Mouse (Mus musculus) megakaryocyte, embryonic 14.5 days (primary cell): ENCODE measurements around the gene D130040H23Rik. TPM values are rescaled to one million over a fixed set of nuclear protein-coding genes. Genes with fewer than 3 reads are reported as not detected.
"Not testable (repeated sequence)": the region's sequence is repeated elsewhere in the genome, so short reads cannot be mapped to it uniquely, and the experiment has no call there.

ENCODE experiments used
- H3K27me3 ChIP-seq: replicated peaks from 2 replicates; pipeline ENCODE3; 2012; ENCODE audit warnings: inconsistent platforms
- H3K36me3 ChIP-seq: replicated peaks from 2 replicates; pipeline ENCODE3; 2012; ENCODE audit warnings: low read length, inconsistent platforms, mixed read lengths
- H3K4me1 ChIP-seq: 2 replicates; pipeline ENCODE4 v1.6.1; 2012; ENCODE audit warnings: inconsistent platforms
- H3K4me3 ChIP-seq: replicated peaks from 2 replicates; pipeline ENCODE3; 2012; ENCODE audit warnings: moderate library complexity, mild to moderate bottlenecking, inconsistent platforms
- H3K9me3 ChIP-seq: 2 replicates; pipeline ENCODE4 v1.6.1; 2012; ENCODE audit warnings: inconsistent platforms
- FLI1 ChIP-seq: IDR thresholded peaks from 2 replicates; pipeline ENCODE4 v1.6.1; 2012; ENCODE audit warnings: low read length, inconsistent platforms, mixed read lengths
- GATA1 ChIP-seq: IDR thresholded peaks from 3 replicates; pipeline ENCODE4 v1.6.1; 2012; ENCODE audit warnings: mixed read lengths, low read length, inconsistent platforms, borderline replicate concordance
- polyA plus RNA-seq: library from polyadenylated mRNA; stranded (reverse); fragments of >175 nt; gene quantifications from 2 replicates; pipeline ENCODE4 v1.2.3, GENCODE M21; 2012; ENCODE audit warnings: low replicate concordance; ENCODE audit not compliant: insufficient read depth

D130040H23Rik gene
- polyA plus RNA-seq: not detected in 2 replicates

DNA sequence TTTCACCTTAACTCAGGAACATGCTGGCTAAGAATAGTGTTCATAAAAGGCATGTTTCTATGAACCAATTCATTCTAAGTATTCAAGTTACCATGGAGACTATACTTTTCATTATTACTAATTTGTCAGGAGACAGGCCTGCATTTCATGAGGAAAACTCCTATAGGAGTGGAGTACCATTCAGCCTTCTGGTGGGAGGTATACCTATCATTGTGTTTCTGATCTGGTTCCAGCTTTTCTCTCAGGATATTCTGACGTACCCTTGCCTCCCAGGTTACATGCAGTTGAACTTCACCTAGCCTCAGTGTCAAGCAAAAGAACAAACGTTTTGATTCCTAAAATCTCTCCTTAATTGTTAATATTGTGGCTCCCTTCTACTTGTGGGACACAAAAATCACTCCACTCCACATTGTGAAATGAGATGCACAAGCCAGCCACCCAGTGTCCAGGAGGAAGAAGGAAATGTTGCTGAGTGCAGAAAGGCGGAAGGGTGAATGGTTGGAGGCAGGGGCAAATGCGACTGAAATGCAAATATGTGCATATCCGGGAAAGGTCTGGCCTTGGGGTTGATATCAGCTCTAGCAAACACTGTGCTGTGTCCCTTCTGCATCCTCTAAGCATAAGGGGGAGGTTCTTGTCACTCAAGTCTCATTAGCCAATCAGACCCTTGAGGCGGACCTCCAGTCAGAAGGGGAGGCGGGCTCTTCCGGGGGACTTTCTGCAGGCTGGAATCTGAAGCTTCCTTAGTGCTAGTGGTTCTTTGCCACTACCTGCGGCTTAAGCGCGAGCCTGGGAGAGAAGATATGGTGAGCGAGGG is at the start of gene D130040H23Rik:
D130040H23Rik (plus strand) TSS at position 695 of the 817 bp plus-strand sequence.
- H3K4me3 ChIP-seq: peak within 1 kb of the TSS; percentile 91

DNA sequence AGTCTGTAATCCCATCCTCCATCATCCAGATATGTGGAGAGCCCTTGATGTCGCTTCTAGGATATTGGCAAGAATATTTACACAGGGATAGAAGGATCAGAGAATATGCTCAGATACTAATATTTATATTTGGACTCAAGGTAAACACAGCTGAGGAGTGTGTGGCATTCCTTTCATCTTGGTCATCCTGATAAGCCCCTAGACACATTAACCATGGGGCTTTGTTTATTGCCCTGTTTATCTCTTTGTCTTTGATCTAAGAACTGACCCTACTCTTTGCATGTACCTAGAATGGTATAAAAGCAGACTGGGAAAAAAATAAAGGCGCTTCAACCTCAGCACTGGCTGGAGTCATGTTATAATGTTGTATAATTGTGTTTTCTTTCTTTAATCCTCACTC is 28.3 kb upstream of the D130040H23Rik start:
- TF ChIP-seq GATA1 (no peak), FLI1 (no peak)
- H3K9me3 ChIP-seq: peaks cover 4% of the 10 kb centered on the region; the same call in 1 of the 2 replicates
- H3K4me3 ChIP-seq: no peak overlapping the region
- H3K36me3 ChIP-seq: no peaks in the 10 kb centered on the region
- no peaks in the 10 kb centered on the region for H3K27me3 ChIP-seq
- H3K4me1 ChIP-seq: no peaks in the 10 kb centered on the region

More for the DNA sequence above, at the start of gene D130040H23Rik:
- Histone ChIP-seq H3K4me1 (peaks cover 18% of the 10 kb centered on the region), H3K27me3 (no peaks in the 10 kb centered on the region), H3K9me3 (no peaks in the 10 kb centered on the region), H3K36me3 (no peaks in the 10 kb centered on the region)
- TF ChIP-seq GATA1: no peak
- TF ChIP-seq FLI1: no peak

DNA sequence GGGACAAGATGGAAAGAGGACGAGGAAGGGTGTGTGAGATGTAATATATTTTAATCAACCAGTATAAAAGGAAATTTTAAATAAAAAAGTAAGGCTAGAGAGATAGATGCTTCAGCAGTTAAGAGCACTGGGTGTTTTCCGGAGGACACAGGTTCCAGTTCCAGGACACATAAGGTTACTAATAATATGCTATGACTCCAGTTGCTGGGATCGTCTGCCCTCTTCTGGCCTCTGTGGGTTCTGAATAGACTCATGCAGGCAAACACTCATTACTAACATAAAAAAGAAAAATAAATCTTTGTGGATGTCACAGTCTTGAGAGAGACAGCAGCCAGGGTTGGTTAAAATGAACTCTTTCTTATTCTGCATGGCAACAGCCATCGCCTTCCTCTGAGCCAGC is 2.4 kb upstream of the D130040H23Rik start:
- Histone ChIP-seq H3K36me3 (no peaks in the 10 kb centered on the region), H3K4me1 (peaks cover 18% of the 10 kb centered on the region), H3K4me3 (no peak overlapping the region), H3K9me3 (no peaks in the 10 kb centered on the region), H3K27me3 (no peaks in the 10 kb centered on the region)
- TF ChIP-seq GATA1 (no peak), FLI1 (no peak)

DNA sequence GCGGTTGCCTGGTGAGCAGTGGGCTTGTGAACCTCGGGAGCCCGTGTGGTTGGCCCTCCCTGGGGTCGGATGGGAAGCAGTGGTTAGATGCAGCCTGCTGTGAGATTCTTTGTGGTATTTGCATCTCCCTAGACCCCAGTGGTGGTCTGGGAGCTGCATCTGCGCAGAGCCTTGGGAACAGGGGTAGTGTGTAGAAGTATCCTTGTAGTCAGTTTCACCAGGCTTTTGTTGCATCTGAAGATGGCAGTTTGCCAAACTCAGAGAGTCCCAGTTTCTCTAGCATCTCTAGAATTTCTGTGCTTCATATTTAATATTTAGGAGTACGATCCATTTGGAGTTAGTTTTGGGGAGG is 299 bp downstream of the D130040H23Rik start:
- Histone ChIP-seq H3K27me3 (no peaks in the 10 kb centered on the region), H3K36me3 (no peaks in the 10 kb centered on the region), H3K9me3 (no peaks in the 10 kb centered on the region), H3K4me1 (peaks cover 18% of the 10 kb centered on the region), H3K4me3 (peak overlapping the region; percentile 91)
- TF ChIP-seq FLI1: no peak
- no peak for TF ChIP-seq GATA1

DNA sequence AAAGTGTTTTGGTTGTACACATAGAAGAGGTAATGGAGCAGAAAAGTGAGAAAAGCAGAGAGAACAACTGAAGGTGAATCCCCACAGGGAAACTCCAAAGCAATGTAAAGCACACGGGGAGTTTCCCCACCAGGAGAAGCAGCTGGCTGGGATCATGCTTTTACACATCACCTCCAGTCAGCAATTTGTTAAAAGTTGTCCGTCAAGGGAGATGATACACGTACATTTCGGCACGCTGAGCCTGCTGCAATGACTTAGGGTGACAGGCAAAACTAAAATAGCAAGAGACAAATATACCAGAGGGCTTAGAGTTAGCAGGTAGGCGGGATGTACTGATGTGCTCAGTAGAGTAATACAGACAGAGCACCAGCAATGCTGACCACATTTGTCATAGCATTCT is 1.6 kb downstream of the D130040H23Rik start:
- no peaks in the 10 kb centered on the region for H3K36me3 ChIP-seq
- peak overlapping the region; percentile 43 for H3K4me3 ChIP-seq
- H3K4me1 ChIP-seq: peaks cover 18% of the 10 kb centered on the region
- no peaks in the 10 kb centered on the region for H3K9me3 ChIP-seq
- no peaks in the 10 kb centered on the region for H3K27me3 ChIP-seq
- TF ChIP-seq GATA1 (no peak), FLI1 (no peak)

DNA sequence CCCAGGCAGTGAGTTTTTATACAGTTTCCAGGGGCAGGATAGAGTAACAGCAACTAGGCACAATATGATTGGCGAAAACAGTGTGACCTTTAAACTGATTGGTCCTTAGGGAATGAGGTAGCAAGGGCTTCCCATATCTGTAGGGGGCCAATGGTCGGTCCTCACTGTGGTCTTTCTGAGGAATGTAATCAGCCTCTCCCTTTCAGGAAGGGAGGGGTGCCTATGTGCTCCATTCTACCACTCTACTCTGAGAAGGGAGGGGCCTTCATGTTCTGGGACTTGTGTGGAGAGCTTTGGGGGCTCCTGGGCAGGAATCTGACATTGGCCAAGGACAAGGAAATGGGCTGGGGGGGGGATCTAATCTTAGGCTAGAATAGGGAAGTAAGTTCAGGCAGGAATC is 53.9 kb downstream of the D130040H23Rik start:
- H3K36me3 ChIP-seq: no peaks in the 10 kb centered on the region
- H3K4me1 ChIP-seq: peaks cover 6% of the 10 kb centered on the region; the same call in 1 of the 2 replicates
- no peak overlapping the region for H3K4me3 ChIP-seq
- H3K27me3 ChIP-seq: peaks cover 2% of the 10 kb centered on the region
- TF ChIP-seq FLI1: no peak
- peaks cover 8% of the 10 kb centered on the region; the same call in 1 of the 2 replicates for H3K9me3 ChIP-seq

DNA sequence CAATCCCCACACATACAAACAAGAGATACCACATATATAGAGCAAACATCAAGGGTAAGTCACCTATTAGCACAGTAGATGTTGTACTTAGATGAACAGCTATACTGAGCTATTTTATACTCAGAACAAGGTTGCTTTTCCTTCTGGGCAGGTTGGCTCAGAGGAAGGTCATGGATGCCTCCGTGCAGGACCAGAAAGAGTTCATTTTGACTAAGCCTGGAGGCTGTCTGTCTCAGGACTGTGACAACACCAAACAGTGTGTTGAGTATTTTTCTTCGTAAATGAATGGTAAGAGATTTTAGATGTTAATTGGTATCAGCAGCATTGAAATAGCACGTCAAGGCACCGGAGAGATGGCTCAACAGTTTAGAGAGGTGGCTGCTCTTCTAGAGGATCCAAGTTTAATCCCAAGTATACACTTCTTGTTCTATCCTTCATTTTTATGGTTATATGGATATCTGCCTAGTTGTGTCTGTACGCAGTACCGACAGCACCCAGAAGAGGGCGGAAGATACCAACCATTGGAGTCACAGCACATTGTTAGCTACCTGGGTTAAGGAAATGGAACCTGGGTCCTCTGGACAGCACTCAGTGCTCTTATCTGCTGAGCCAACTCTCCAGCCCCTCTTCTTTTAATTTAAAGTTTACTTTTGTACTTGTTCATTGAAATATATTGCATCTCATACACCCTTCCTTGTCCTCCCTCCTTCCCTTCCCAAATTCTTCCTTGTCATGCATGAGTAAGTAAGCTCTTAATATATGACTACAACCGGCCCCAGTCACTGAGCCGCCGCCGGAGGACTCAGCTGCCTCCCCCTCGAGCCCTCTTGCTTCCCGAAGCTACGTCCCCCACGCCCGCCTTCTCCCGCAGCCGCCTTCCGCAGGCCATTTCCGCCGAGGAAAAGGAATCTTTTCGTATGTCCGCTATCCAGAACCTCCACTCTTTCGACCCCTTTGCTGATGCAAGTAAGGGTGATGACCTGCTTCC is 57.7 kb downstream of the D130040H23Rik start:
- Histone ChIP-seq H3K27me3 (peaks cover 2% of the 10 kb centered on the region), H3K9me3 (peaks cover 7% of the 10 kb centered on the region; the same call in 1 of the 2 replicates), H3K4me1 (peaks cover 6% of the 10 kb centered on the region; the same call in 1 of the 2 replicates), H3K36me3 (no peaks in the 10 kb centered on the region), H3K4me3 (peak overlapping the region; percentile 90)
- no peak for TF ChIP-seq FLI1
- no peak for TF ChIP-seq GATA1

DNA sequence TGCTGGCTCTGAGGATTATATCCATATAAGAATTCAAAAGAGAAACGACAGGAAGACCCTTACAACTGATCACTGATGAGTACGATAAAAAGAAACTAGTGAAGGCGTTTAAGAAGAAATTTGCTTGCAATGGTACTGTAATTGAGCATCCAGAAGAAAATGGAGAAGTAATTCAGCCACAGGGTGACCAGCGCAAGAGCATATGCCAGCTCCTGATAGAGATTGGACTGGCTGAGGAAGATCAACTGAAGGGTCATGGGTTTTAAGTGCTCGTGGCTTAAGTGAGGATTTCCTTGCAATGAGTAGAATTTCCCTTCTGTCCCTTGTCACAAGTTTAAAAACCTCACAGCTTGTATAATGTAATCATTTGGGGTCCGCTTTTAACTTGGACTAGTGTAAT is 58.4 kb downstream of the D130040H23Rik start:
- peak overlapping the region; percentile 90 for H3K4me3 ChIP-seq
- not testable (repeated sequence) for H3K27me3 ChIP-seq, H3K4me1 ChIP-seq, H3K9me3 ChIP-seq, H3K36me3 ChIP-seq

Other genes starting within 250 kb of the D130040H23Rik start
- gene Zfp930, start 62.0 kb upstream of the D130040H23Rik start, polyA plus RNA-seq: 0.59 TPM in 1 of 2 replicates, not detected in the other
- gene Gm9495, start 182.5 kb downstream of the D130040H23Rik start, polyA plus RNA-seq: not detected in 2 replicates